Mouse (Mus musculus) lung, postnatal 0 days (tissue): ENCODE results near the gene Ctdsp2. TPM values are rescaled to one million over a fixed set of nuclear protein-coding genes. Genes with fewer than 3 reads are reported as not detected.

Experiments
- ATAC-seq: fragments of 200-750 bp; cut with Nextera tagmentation; 2 replicates; pipeline ENCODE4 v1.8.0; 2017; ENCODE audit warnings: moderate library complexity
- DNase-seq: peaks from one replicate; pipeline ENCODE4 v3.0.0-alpha.2; 2016; ENCODE audit warnings: low spot score
- H3K27ac ChIP-seq: fragments of 300-500 bp; sonication (generic); 2 replicates; pipeline ENCODE4 v1.5.1; 2014; ENCODE audit warnings: antibody characterized with exemption, mild to moderate bottlenecking, low read length, mixed read lengths
- H3K27me3 ChIP-seq: fragments of 300-500 bp; sonication (generic); replicated peaks from 2 replicates; pipeline ENCODE4 v1.6.1; 2014; ENCODE audit warnings: low read length, mixed read lengths; ENCODE audit not compliant: insufficient read depth
- H3K36me3 ChIP-seq: fragments of 300-500 bp; sonication (generic); 2 replicates; pipeline ENCODE4 v1.6.1; 2014; ENCODE audit warnings: low read length, mixed read lengths; ENCODE audit not compliant: insufficient read depth
- H3K4me1 ChIP-seq: fragments of 300-500 bp; sonication (generic); 2 replicates; pipeline ENCODE4 v1.6.1; 2014; ENCODE audit warnings: antibody characterized with exemption, low read depth, low read length, mixed read lengths; ENCODE audit not compliant: insufficient read depth
- H3K4me2 ChIP-seq: fragments of 300-500 bp; sonication (generic); replicated peaks from 2 replicates; pipeline ENCODE4 v1.6.1; 2014; ENCODE audit warnings: low read depth, mild to moderate bottlenecking, low read length, moderate library complexity, mixed read lengths
- H3K4me3 ChIP-seq: fragments of 300-500 bp; sonication (generic); 2 replicates; pipeline ENCODE4 v1.5.1; 2014; ENCODE audit warnings: low read depth, low read length
- H3K9ac ChIP-seq: fragments of 300-500 bp; sonication (generic); replicated peaks from 2 replicates; pipeline ENCODE4 v1.6.1; 2014; ENCODE audit warnings: low read depth, mild to moderate bottlenecking
- H3K9me3 ChIP-seq: fragments of 300-500 bp; sonication (generic); 2 replicates; pipeline ENCODE4 v1.6.1; 2016; ENCODE audit warnings: low read length, mixed read lengths
- CTCF ChIP-seq: IDR thresholded peaks from 2 replicates; pipeline ENCODE4 v1.5.1; 2016; ENCODE audit warnings: antibody characterized with exemption, mild to moderate bottlenecking
- EP300 ChIP-seq: IDR thresholded peaks from 2 replicates; pipeline ENCODE4 v1.6.1; 2016; ENCODE audit warnings: antibody characterized with exemption, mild to moderate bottlenecking, control low read depth
- WGBS: fragments of 180-500 bp; shearing (Covaris S2); extraction: QIAGEN DNeasy Blood & Tissue Kit; methylation state at CpG from one replicate; pipeline ENCODE4 v1.1.7; 2014; 5-methylcytosine and 5-hydroxymethylcytosine counted together
- microRNA counts: library from miRNA; unstranded; fragments of <30 nt; microRNA quantifications from one replicate; lab custom pipeline; 2015
- microRNA-seq: library from miRNA; unstranded; fragments of <30 nt; microRNA quantifications from one replicate; pipeline ENCODE4, GENCODE M21; 2016
- polyA plus RNA-seq: library from polyadenylated mRNA; unstranded; fragments of >200 nt; fragmentation: Nextera tagmentation; extraction: Ambion mirVana; gene quantifications from 2 replicates; pipeline ENCODE4 v1.2.1, GENCODE M21; 2015

The Ctdsp2 gene
- polyA plus RNA-seq, 1 experiment from 2014 or later: 63.9 TPM

DNA sequence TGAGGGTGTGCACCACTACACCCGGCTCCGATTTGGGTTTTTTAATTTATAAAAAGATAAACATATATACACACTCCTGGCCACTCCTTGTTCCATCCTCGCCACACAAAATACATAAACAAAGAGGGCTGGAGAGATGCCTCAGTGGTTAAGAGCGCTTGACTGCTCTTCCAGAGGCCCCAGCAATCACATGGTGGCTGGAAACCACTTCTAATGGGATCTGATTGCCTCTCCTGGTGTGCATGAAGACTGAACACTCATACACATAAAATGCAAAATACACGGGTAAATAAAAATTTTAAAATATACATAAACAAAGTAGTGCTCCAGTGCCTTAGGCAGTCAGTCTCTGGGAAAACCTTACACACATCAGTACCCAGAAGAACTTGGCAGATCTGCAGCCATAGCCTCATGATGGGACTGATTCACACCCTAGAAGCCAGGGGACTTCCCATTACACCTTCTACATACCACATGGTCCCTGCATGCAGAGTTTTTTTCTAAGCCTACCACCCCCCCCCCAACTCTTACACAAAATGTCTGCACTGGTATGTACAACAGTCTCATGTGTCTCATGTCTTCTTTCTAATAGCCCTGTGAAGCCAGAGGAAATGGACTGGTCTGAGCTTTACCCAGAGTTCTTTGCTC lies 64.1 kb downstream of the Ctdsp2 start:
- H3K9ac ChIP-seq: 0 out of 2 replicates have a peak overlapping the region, but pooled peaks have one; percentile 46
- WGBS: 7% methylated on average over 5 of the region's 5 CpGs
- DNase-seq: no peak

DNA sequence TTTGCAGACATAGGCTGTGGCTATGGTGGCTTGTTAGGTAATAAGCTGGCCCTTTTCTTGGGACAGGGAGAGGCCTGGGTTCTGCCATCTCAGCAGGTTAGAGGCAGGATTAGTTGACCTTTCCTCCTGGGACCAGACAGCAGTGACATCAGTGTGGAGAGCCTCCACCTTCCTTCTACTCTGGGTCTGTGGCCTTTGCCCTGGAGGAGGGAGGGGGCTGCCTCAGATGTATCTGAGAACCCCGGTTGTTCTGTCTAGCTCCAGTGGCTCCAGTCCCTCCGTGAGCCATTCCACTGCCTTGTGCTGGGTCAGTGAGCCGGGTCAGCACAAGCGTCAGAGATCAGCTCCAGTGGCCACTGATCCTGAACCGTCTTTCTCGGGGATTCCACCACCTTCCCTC lies 64.7 kb downstream of the Ctdsp2 start:
- Histone ChIP-seq H3K27ac (no peak overlapping the region), H3K36me3 (no peaks in the 10 kb centered on the region), H3K9ac (no peak overlapping the region), H3K9me3 (no peaks in the 10 kb centered on the region), H3K4me1 (peaks cover 3% of the 10 kb centered on the region; the same call in 1 of the 2 replicates), H3K4me3 (no peak overlapping the region), H3K4me2 (no peak overlapping the region), H3K27me3 (peaks cover 5% of the 10 kb centered on the region; the same call in 1 of the 2 replicates)
- no peak for TF ChIP-seq CTCF
- no peak for TF ChIP-seq EP300
- 80% methylated on average over 6 of the region's 6 CpGs for WGBS
- ATAC-seq (no peak), DNase-seq (no peak)

More for the DNA sequence above, 64.1 kb downstream of the Ctdsp2 start:
- TF ChIP-seq EP300: no peak
- no peak for TF ChIP-seq CTCF
- Histone ChIP-seq H3K4me1 (peaks cover 3% of the 10 kb centered on the region; the same call in 1 of the 2 replicates), H3K4me3 (peak overlapping the region; percentile 69), H3K27ac (0 out of 2 replicates have a peak overlapping the region, but pooled peaks have one; percentile 4), H3K9me3 (no peaks in the 10 kb centered on the region), H3K4me2 (peak overlapping the region; percentile 97), H3K36me3 (no peaks in the 10 kb centered on the region), H3K27me3 (no peaks in the 10 kb centered on the region)
- ATAC-seq: no peak

DNA sequence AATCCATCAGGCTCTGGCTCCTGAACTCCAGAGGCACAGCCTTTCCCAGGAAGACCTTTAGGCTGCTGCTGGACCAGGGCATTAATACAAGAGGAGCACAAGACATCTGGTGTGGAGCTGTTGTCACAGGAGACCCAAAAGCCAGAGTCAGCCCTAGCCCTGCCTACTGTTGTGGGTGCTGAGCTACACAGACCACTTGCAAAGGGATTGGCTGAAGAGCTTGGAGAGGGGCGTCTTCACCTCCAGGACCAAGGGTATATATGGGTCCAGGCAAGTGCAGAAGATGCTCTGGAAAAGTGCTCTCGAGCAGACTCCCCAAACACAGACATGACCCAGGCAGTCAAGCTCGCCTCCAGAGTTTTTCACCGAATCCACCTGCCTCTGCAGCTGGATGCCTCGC lies 69.4 kb downstream of the Ctdsp2 start, which contains the start of gene Cyp27b1:
Gene Cyp27b1 (plus strand): TSS at position 297 of the 400 bp plus-strand sequence.
- no peak within 1 kb of the TSS for H3K9ac ChIP-seq
- peak within 1 kb of the TSS; percentile 28 for H3K4me3 ChIP-seq
- TF ChIP-seq CTCF (no peak), EP300 (no peak)
- H3K36me3 ChIP-seq: no peaks in the 10 kb centered on the region
- H3K9me3 ChIP-seq: no peaks in the 10 kb centered on the region
- peaks cover 28% of the 10 kb centered on the region for H3K27me3 ChIP-seq
- H3K4me1 ChIP-seq: peaks cover 10% of the 10 kb centered on the region; the same call in 1 of the 2 replicates
- ATAC-seq (no peak), DNase-seq (no peak)
- WGBS: 30% methylated on average over 5 of the region's 5 CpGs
- no peak within 1 kb of the TSS for H3K27ac ChIP-seq
- peak within 1 kb of the TSS; percentile 38 for H3K4me2 ChIP-seq

DNA sequence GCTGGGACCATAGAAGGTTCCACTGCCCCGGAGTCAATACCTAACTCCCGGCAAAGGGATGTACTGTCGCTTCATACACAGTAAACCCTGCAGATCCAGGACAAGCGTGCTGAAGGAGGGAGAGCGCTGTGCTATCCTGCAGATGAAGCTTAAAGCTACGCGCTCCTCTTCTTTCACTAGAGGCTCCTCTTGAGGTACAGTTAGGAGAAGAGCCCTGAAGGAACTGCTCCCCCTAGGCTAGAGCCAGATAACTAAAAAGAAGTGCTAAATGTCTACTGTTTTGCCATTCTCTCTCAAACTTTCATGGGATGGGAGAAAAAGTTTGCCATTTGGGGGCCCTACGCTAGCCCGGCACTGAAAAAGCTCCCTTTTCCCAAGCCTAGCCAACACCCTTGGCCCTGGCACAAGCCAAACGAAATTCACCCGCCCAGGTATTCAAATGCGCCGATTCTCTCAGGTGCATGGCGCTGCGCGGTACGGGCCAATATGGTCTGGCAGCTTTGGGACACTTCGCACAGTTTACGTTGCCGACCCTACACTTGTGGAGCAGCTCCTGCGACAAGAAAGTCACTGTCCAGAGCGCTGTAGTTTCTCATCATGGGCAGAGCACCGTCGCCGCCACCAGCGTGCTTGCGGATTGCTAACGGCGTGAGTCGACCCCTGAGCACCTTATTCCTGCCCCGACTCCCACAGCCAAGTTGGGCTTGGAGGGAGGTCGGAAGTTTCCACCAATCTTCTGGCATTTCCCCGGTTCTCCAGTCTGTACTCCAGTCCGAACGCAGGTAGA lies 70.3 kb downstream of the Ctdsp2 start:
- ATAC-seq: no peak
- Histone ChIP-seq H3K4me1 (peaks cover 10% of the 10 kb centered on the region; the same call in 1 of the 2 replicates), H3K27me3 (peaks cover 28% of the 10 kb centered on the region), H3K27ac (no peak overlapping the region), H3K4me3 (peak overlapping the region; percentile 28), H3K36me3 (no peaks in the 10 kb centered on the region), H3K9ac (no peak overlapping the region), H3K9me3 (no peaks in the 10 kb centered on the region), H3K4me2 (peak overlapping the region; percentile 38)
- TF ChIP-seq CTCF: no peak
- no peak for TF ChIP-seq EP300
- no peak for DNase-seq
- WGBS: 4% methylated on average over 35 of the region's 35 CpGs

MicroRNAs within 50 kb of the gene (microRNA counts, 519-probe panel; counts per million panel counts)
- microRNA mmu-miR-26a (lab: Ali Mortazavi, UCI): 4,230 counts per million, percentile 44 among the panel's probes with 10 or more counts
- not detected for microRNA mmu-miR-546 (lab: Ali Mortazavi, UCI)

Small RNA genes lying within 50 kb of the gene (microRNA-seq; reads per million reads assigned to microRNA genes)
- gene Mir26a-2 (77.1 reads per million, percentile 47 among the genes with 10 or more reads in this experiment), gene Mir546 (not detected)

Other genes starting within 250 kb of the Ctdsp2 start
- gene Atp23, start 77.4 kb upstream of the Ctdsp2 start, polyA plus RNA-seq: 6.7 and 7.4 TPM in 2 replicates
- 0.13 and 0.15 TPM in 2 replicates for gene Avil, start 22.0 kb downstream of the Ctdsp2 start, polyA plus RNA-seq
- gene Tsfm, start 52.1 kb downstream of the Ctdsp2 start, polyA plus RNA-seq: 39.1 and 42.3 TPM in 2 replicates
- gene Mettl1, start 62.7 kb downstream of the Ctdsp2 start, polyA plus RNA-seq: 12.9 and 13.6 TPM in 2 replicates
- 0.27 and 0.30 TPM in 2 replicates for gene Eef1akmt3, start 62.8 kb downstream of the Ctdsp2 start, polyA plus RNA-seq
- 0.13 TPM in 1 of 2 replicates, not detected in the other for gene Cyp27b1, start 69.5 kb downstream of the Ctdsp2 start, polyA plus RNA-seq
- gene March9, start 81.5 kb downstream of the Ctdsp2 start, polyA plus RNA-seq: 0.63 and 0.86 TPM in 2 replicates
- gene Cdk4, start 84.8 kb downstream of the Ctdsp2 start, polyA plus RNA-seq: 358 and 362 TPM in 2 replicates
- gene Tspan31, start 91.5 kb downstream of the Ctdsp2 start, polyA plus RNA-seq: 99.5 and 110 TPM in 2 replicates
- 0.04 and 0.32 TPM in 2 replicates for gene Agap2, start 96.6 kb downstream of the Ctdsp2 start, polyA plus RNA-seq
- 112 and 113 TPM in 2 replicates for gene Os9, start 142.4 kb downstream of the Ctdsp2 start, polyA plus RNA-seq
- gene B4galnt1, start 186.5 kb downstream of the Ctdsp2 start, polyA plus RNA-seq: 9.1 and 9.6 TPM in 2 replicates
- 1.0 and 1.1 TPM in 2 replicates for gene Slc26a10, start 201.9 kb downstream of the Ctdsp2 start, polyA plus RNA-seq
- gene Arhgef25, start 211.4 kb downstream of the Ctdsp2 start, polyA plus RNA-seq: 27.9 and 37.1 TPM in 2 replicates
- 47.5 and 47.8 TPM in 2 replicates for gene Dtx3, start 217.0 kb downstream of the Ctdsp2 start, polyA plus RNA-seq
- 31.0 and 35.1 TPM in 2 replicates for gene Pip4k2c, start 232.9 kb downstream of the Ctdsp2 start, polyA plus RNA-seq